Mouse (Mus musculus) liver, embryonic 11.5 days (tissue): ENCODE measurements at regions not wholly inside any gene's neighbourhood (a gene's known extent, or its start where the extent isn't known, plus 50 kb on each side); places are given as distances from the start of the nearest gene placed in this dataset.
A peak's percentile ranks its signal among the peaks of the same experiment; 100 is the strongest.

Experiments used
- ATAC-seq: fragments of 200-750 bp; cut with Nextera tagmentation; replicated peaks from 2 replicates; pipeline ENCODE4 v1.8.0; 2017; ENCODE audit warnings: moderate number of reproducible peaks, mild to moderate bottlenecking, moderate TSS enrichment, moderate library complexity; ENCODE audit not compliant: low FRiP score
- DNase-seq: peaks from one replicate; pipeline ENCODE4 v3.0.0-alpha.2; 2017; ENCODE audit warnings: low spot score
- H3K27ac ChIP-seq: fragments of 300-500 bp; sonication (generic); 2 replicates; pipeline ENCODE4 v1.5.1; 2014; ENCODE audit warnings: mild to moderate bottlenecking, low read depth, low read length, control low read depth
- H3K27me3 ChIP-seq: fragments of 300-500 bp; sonication (generic); replicated peaks from 2 replicates; pipeline ENCODE4 v1.6.1; 2014; ENCODE audit warnings: low read length, mixed read lengths; ENCODE audit not compliant: control insufficient read depth, insufficient read depth
- H3K36me3 ChIP-seq: fragments of 300-500 bp; sonication (generic); 2 replicates; pipeline ENCODE4 v1.6.1; 2014; ENCODE audit warnings: mild to moderate bottlenecking, low read length, moderate library complexity, mixed read lengths; ENCODE audit not compliant: control insufficient read depth, insufficient read depth
- H3K4me1 ChIP-seq: fragments of 300-500 bp; sonication (generic); replicated peaks from 2 replicates; pipeline ENCODE4 v1.6.1; 2014; ENCODE audit warnings: low read length, mixed read lengths; ENCODE audit not compliant: control insufficient read depth, insufficient read depth
- H3K4me2 ChIP-seq: fragments of 300-500 bp; sonication (generic); 2 replicates; pipeline ENCODE4 v1.6.1; 2014; ENCODE audit warnings: mild to moderate bottlenecking, control low read depth, moderate library complexity
- H3K4me3 ChIP-seq: fragments of 300-500 bp; sonication (generic); 2 replicates; pipeline ENCODE4 v1.5.1; 2014; ENCODE audit warnings: low read depth, low read length, control low read depth
- H3K9ac ChIP-seq: fragments of 300-500 bp; sonication (generic); 2 replicates; pipeline ENCODE4 v1.6.1; 2014; ENCODE audit warnings: low read depth, low read length, control low read depth
- H3K9me3 ChIP-seq: fragments of 300-500 bp; sonication (generic); 2 replicates; pipeline ENCODE4 v1.6.1; 2016; ENCODE audit warnings: low read length, inconsistent platforms, mixed read lengths; ENCODE audit not compliant: control insufficient read depth
- whole genome bisulfite sequencing: fragments of 180-500 bp; shearing (Covaris S2); extraction: QIAGEN DNeasy Blood & Tissue Kit; methylation state at CpG from one replicate; pipeline ENCODE4 v1.1.7; 2014; 5-methylcytosine and 5-hydroxymethylcytosine counted together

GRCm38 (mm10) chr4:47648701-47649100, 174.2 kb downstream of the Sec61b start:
- H3K36me3 ChIP-seq: no peaks in the 10 kb centered on the region
- no peaks in the 10 kb centered on the region for H3K4me1 ChIP-seq
- no peaks in the 10 kb centered on the region for H3K9me3 ChIP-seq
- DNase-seq (no peak), ATAC-seq (no peak)
- H3K9ac ChIP-seq: no peak overlapping the region
- H3K4me3 ChIP-seq: no peak overlapping the region
- no peak overlapping the region for H3K4me2 ChIP-seq
- H3K27me3 ChIP-seq: no peaks in the 10 kb centered on the region
- H3K27ac ChIP-seq: no peak overlapping the region
- 77% methylated on average over 8 of the region's 8 CpGs for WGBS

- Histone ChIP-seq H3K36me3 (no peaks in the 10 kb centered on the region), H3K9ac (no peak overlapping the region), H3K4me3 (no peak overlapping the region), H3K9me3 (no peaks in the 10 kb centered on the region), H3K4me1 (no peaks in the 10 kb centered on the region), H3K27me3 (no peaks in the 10 kb centered on the region), H3K27ac (no peak overlapping the region), H3K4me2 (no peak overlapping the region)
- DNase-seq (no peak), ATAC-seq (no peak)
- WGBS: 74% methylated on average over 3 of the region's 3 CpGs
These were observed 175.5 kb downstream of the Sec61b start for GRCm38 (mm10) chr4:47649951-47650350.

- no peaks in the 10 kb centered on the region for H3K36me3 ChIP-seq
- no peaks in the 10 kb centered on the region for H3K27me3 ChIP-seq
- 76% methylated on average over 10 of the region's 10 CpGs for WGBS
- H3K4me2 ChIP-seq: no peak overlapping the region
- DNase-seq: no peak
- H3K4me1 ChIP-seq: no peaks in the 10 kb centered on the region
- no peak overlapping the region for H3K4me3 ChIP-seq
- no peak overlapping the region for H3K27ac ChIP-seq
- no peak overlapping the region for H3K9ac ChIP-seq
- ATAC-seq: no peak
- H3K9me3 ChIP-seq: no peaks in the 10 kb centered on the region
These were observed 177.1 kb downstream of the Sec61b start for GRCm38 (mm10) chr4:47651521-47651920.

DNA sequence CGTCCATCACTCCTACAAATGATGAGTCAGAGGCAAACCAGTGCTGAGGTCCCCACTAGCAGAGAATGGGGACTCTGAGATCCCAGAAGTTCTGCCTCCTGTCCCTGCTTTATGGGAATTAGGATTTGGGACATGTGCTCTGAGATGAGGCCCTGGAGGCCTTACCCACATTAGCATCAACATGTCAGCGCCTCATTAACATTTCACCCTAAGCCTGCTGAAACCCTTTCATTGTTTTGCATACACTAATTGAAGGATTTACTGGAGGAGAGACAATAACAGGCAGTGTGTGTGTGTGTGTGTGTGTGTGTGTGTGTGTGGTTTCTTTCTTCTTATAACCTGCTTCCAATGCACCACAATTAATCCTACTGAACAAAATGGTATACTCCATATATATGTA, 178.7 kb downstream of the Sec61b start:
- Histone ChIP-seq H3K4me3 (no peak overlapping the region), H3K9me3 (no peaks in the 10 kb centered on the region), H3K9ac (no peak overlapping the region), H3K27me3 (no peaks in the 10 kb centered on the region), H3K4me2 (no peak overlapping the region), H3K36me3 (no peaks in the 10 kb centered on the region), H3K27ac (no peak overlapping the region), H3K4me1 (no peaks in the 10 kb centered on the region)
- WGBS: 66% methylated on average over 2 of the region's 2 CpGs
- DNase-seq (no peak), ATAC-seq (no peak)

GRCm38 (mm10) chr4:47669519-47669918, 195.1 kb downstream of the Sec61b start:
- Histone ChIP-seq H3K4me3 (no peak overlapping the region), H3K36me3 (no peaks in the 10 kb centered on the region), H3K9me3 (no peaks in the 10 kb centered on the region), H3K4me1 (no peaks in the 10 kb centered on the region), H3K4me2 (no peak overlapping the region), H3K27me3 (no peaks in the 10 kb centered on the region), H3K27ac (no peak overlapping the region), H3K9ac (no peak overlapping the region)
- WGBS: 56% methylated on average over 5 of the region's 5 CpGs
- ATAC-seq (no peak), DNase-seq (no peak)

- H3K4me2 ChIP-seq: no peak overlapping the region
These were observed 196.0 kb downstream of the Sec61b start for GRCm38 (mm10) chr4:47670476-47670875.

DNA sequence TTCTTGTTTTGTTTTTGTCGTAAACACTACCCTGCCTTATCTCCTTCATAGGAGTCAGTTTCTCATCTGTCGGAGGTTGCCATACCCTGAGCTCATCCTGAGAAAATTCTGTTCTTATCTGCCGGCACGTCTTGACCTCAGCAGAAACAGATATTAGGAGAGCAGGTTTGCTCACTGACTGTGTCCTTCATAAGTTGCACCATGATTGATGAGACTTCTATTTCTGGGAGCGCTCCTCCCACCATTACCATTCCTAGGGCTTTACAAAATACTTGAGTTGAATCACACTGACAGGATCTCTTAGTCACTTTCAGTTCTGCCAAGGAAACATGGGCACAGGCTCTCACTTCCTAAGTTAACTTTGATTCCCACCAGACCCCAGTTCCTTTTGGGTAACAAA, 196.9 kb downstream of the Sec61b start:
- Histone ChIP-seq H3K4me1 (no peaks in the 10 kb centered on the region), H3K9me3 (no peaks in the 10 kb centered on the region), H3K9ac (no peak overlapping the region), H3K27me3 (no peaks in the 10 kb centered on the region), H3K4me3 (no peak overlapping the region), H3K36me3 (no peaks in the 10 kb centered on the region), H3K4me2 (no peak overlapping the region), H3K27ac (no peak overlapping the region)
- WGBS: 62% methylated on average over 5 of the region's 5 CpGs
- DNase-seq (no peak), ATAC-seq (no peak)

More at GRCm38 (mm10) chr4:47670476-47670875, 196.0 kb downstream of the Sec61b start:
- no peak for DNase-seq
- Histone ChIP-seq H3K4me3 (no peak overlapping the region), H3K9ac (no peak overlapping the region), H3K27me3 (no peaks in the 10 kb centered on the region), H3K9me3 (no peaks in the 10 kb centered on the region), H3K36me3 (no peaks in the 10 kb centered on the region), H3K4me1 (no peaks in the 10 kb centered on the region), H3K27ac (no peak overlapping the region)
- WGBS: 61% methylated on average over 3 of the region's 3 CpGs
- ATAC-seq: no peak

DNA sequence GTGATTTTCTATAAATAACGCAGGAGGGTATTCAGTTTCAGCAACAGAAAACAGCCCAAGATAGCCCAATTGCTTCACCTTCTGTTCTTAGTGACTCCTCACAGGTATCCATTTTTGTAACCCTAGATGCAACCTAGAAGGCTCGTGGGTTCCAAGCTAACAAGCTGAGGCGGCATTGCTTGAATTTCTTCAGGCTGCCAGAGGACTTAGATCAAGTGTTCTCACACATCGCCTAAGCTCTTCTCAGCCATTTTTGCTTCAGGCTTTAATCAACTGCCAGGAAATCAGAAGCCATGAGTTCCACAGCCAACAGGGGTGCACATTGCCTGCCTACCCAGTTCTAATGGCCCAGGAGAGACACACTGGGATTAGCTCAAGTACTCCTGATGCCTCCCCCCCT, 206.7 kb downstream of the Sec61b start:
- no peak for DNase-seq
- Histone ChIP-seq H3K4me1 (no peaks in the 10 kb centered on the region), H3K27me3 (no peaks in the 10 kb centered on the region), H3K27ac (no peak overlapping the region), H3K36me3 (no peaks in the 10 kb centered on the region), H3K4me2 (no peak overlapping the region), H3K9me3 (no peaks in the 10 kb centered on the region), H3K9ac (no peak overlapping the region), H3K4me3 (no peak overlapping the region)
- 86% methylated on average over 4 of the region's 4 CpGs for WGBS
- no peak for ATAC-seq

DNA sequence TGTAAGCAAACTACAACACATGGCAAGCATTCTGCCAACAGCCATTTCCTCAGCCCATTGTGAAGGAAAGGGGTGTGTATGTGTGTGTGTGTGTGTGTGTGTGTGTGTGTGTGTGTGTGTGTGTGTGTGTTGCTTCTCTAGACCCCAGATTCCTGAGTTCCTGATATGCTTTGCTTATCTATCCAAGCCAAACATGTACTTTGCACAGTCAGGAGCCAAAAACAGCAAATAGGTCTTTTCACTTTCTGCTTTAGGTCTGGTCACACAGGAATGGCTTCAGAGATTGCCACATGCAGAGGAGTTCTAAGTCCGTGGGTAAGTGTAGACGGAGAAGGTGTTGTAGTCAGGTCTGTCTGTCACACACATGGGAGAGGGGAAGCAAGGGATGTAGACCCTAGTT, 216.7 kb downstream of the Sec61b start:
- 52% methylated on average over 2 of the region's 2 CpGs for WGBS
- H3K27ac ChIP-seq: no peak overlapping the region
- H3K9ac ChIP-seq: no peak overlapping the region
- H3K4me1 ChIP-seq: no peaks in the 10 kb centered on the region
- H3K4me3 ChIP-seq: no peak overlapping the region
- H3K9me3 ChIP-seq: no peaks in the 10 kb centered on the region
- no peaks in the 10 kb centered on the region for H3K36me3 ChIP-seq
- no peaks in the 10 kb centered on the region for H3K27me3 ChIP-seq
- H3K4me2 ChIP-seq: no peak overlapping the region
- ATAC-seq (0 out of 2 replicates have a peak, but pooled peaks have one; percentile 34), DNase-seq (no peak)
